Mouse (Mus musculus): ENCODE measurements around the gene Acox2.

DNA sequence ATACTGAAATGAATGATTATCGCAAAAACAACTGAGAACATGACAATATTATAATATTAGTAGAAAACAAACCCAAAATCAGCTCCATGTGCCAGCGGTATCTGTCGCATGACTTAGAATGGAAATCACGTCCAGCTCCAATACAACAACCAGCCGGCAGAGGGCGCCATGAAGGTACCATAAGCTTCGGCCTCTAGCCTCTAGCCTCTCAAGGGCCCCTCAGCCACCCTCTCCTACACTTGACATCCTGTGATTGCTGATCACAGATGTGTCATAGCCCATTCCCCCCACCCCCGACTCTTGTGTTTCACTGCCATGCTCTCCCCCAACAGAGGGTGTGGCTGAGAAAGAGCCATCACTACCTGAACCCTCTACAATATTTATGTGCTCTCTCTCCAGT is 41.1 kb upstream of the Acox2 start:
- TF ChIP-seq CTCF (IDR thresholded peaks at IDR 0.05; ENCODE audit: low read depth, low read length): peak; percentile 63
- no peak for TF ChIP-seq POLR2AphosphoS5 (IDR thresholded peaks at IDR 0.05; ENCODE audit: insufficient replicate concordance, low read depth, low read length)
- no peak for TF ChIP-seq TAL1 (conservative IDR thresholded peaks at IDR 0.05; ENCODE audit: low read depth, low read length)
